Mouse (Mus musculus): ENCODE measurements around the gene Klf16. TPM values are rescaled to one million over a fixed set of nuclear protein-coding genes. Genes with fewer than 3 reads are reported as not detected.

The Klf16 gene
- polyA plus RNA-seq, 1 experiment from 2014 or later = 7.2 TPM

- Histone ChIP-seq H3K4me1 (ENCODE audit: insufficient read depth, low read depth, low read length) (no peaks in the 10 kb centered on the region), H3K9ac (replicated peaks; ENCODE audit: low read depth) (no peak overlapping the region), H3K27me3 (replicated peaks; ENCODE audit: insufficient read depth, low read length) (0 out of 2 replicates have a peak, but pooled peaks cover 3% of the 10 kb centered on the region), H3K4me3 (ENCODE audit: low read depth, low read length) (no peak overlapping the region), H3K9me3 (ENCODE audit: low read length) (no peaks in the 10 kb centered on the region), H3K36me3 (ENCODE audit: insufficient read depth, low read length) (no peaks in the 10 kb centered on the region), H3K4me2 (replicated peaks; ENCODE audit: low read depth, low read length) (no peak overlapping the region), H3K27ac (ENCODE audit: low read length) (no peak overlapping the region)
- 90% methylated on average over 11 of the region's 11 CpGs for WGBS
- no peak for ATAC-seq
- TF ChIP-seq CTCF (IDR thresholded peaks at IDR 0.05) = no peak
- DNase-seq (ENCODE audit: low spot score) = no peak
These were observed 44.3 kb downstream of the Klf16 start for GRCm38 (mm10) chr10:80532783-80533182.

GRCm38 (mm10) chr10:80526172-80526571 is 50.9 kb downstream of the Klf16 start:
- WGBS = 24% methylated on average over 9 of the region's 9 CpGs
- Histone ChIP-seq H3K4me3 (ENCODE audit: low read depth, low read length) (no peak overlapping the region), H3K27me3 (replicated peaks; ENCODE audit: insufficient read depth, low read length) (no peaks in the 10 kb centered on the region), H3K4me1 (ENCODE audit: insufficient read depth, low read depth, low read length) (no peaks in the 10 kb centered on the region), H3K9me3 (ENCODE audit: low read length) (no peaks in the 10 kb centered on the region), H3K4me2 (replicated peaks; ENCODE audit: low read depth, low read length) (no peak overlapping the region), H3K9ac (replicated peaks; ENCODE audit: low read depth) (no peak overlapping the region), H3K27ac (ENCODE audit: low read length) (no peak overlapping the region), H3K36me3 (ENCODE audit: insufficient read depth, low read length) (no peaks in the 10 kb centered on the region)
- no peak for DNase-seq (ENCODE audit: low spot score)
- TF ChIP-seq CTCF (IDR thresholded peaks at IDR 0.05) = no peak
- TF ChIP-seq EP300 (IDR thresholded peaks at IDR 0.05) = no peak
- ATAC-seq = peak; percentile 41; the same call in 1 of the 2 replicates

GRCm38 (mm10) chr10:80523299-80523698 is 53.8 kb downstream of the Klf16 start:
- Histone ChIP-seq H3K4me1 (ENCODE audit: insufficient read depth, low read depth, low read length) (no peaks in the 10 kb centered on the region), H3K27ac (ENCODE audit: low read length) (no peak overlapping the region), H3K9me3 (ENCODE audit: low read length) (no peaks in the 10 kb centered on the region), H3K27me3 (replicated peaks; ENCODE audit: insufficient read depth, low read length) (no peaks in the 10 kb centered on the region), H3K4me3 (ENCODE audit: low read depth, low read length) (no peak overlapping the region), H3K4me2 (replicated peaks; ENCODE audit: low read depth, low read length) (no peak overlapping the region), H3K9ac (replicated peaks; ENCODE audit: low read depth) (no peak overlapping the region), H3K36me3 (ENCODE audit: insufficient read depth, low read length) (no peaks in the 10 kb centered on the region)
- ATAC-seq = no peak
- no peak for TF ChIP-seq EP300 (IDR thresholded peaks at IDR 0.05)
- peak; percentile 46 for TF ChIP-seq CTCF (IDR thresholded peaks at IDR 0.05)
- no peak for DNase-seq (ENCODE audit: low spot score)
- 91% methylated on average over 7 of the region's 7 CpGs for WGBS

GRCm38 (mm10) chr10:80519287-80519686 is 57.8 kb downstream of the Klf16 start:
- TF ChIP-seq EP300 (IDR thresholded peaks at IDR 0.05) (no peak), CTCF (IDR thresholded peaks at IDR 0.05) (peak; percentile 36)
- Histone ChIP-seq H3K4me3 (ENCODE audit: low read depth, low read length) (no peak overlapping the region), H3K9me3 (ENCODE audit: low read length) (no peaks in the 10 kb centered on the region), H3K9ac (replicated peaks; ENCODE audit: low read depth) (no peak overlapping the region), H3K4me1 (ENCODE audit: insufficient read depth, low read depth, low read length) (no peaks in the 10 kb centered on the region), H3K36me3 (ENCODE audit: insufficient read depth, low read length) (no peaks in the 10 kb centered on the region), H3K4me2 (replicated peaks; ENCODE audit: low read depth, low read length) (no peak overlapping the region), H3K27me3 (replicated peaks; ENCODE audit: insufficient read depth, low read length) (peaks cover 9% of the 10 kb centered on the region; the same call in 1 of the 2 replicates), H3K27ac (ENCODE audit: low read length) (no peak overlapping the region)
- WGBS = 78% methylated on average over 2 of the region's 2 CpGs
- ATAC-seq = no peak
- DNase-seq (ENCODE audit: low spot score) = no peak

Small RNA genes lying within 50 kb of the gene (microRNA-seq; reads per million reads assigned to microRNA genes)
- gene Mir6912 = not detected

Other genes with a start within 250 kb of the Klf16 start
- gene Pcsk4, start 247.8 kb downstream of the Klf16 start, polyA plus RNA-seq (2015; fragmentation: Nextera tagmentation; extraction: Ambion mirVana) = 3.4 and 3.7 TPM in 2 replicates
- 15.4 and 17.6 TPM in 2 replicates for gene Reep6, start 247.4 kb downstream of the Klf16 start, polyA plus RNA-seq (2015; fragmentation: Nextera tagmentation; extraction: Ambion mirVana)
- 6.4 and 7.3 TPM in 2 replicates for gene Adamtsl5, start 228.9 kb downstream of the Klf16 start, polyA plus RNA-seq (2015; fragmentation: Nextera tagmentation; extraction: Ambion mirVana)
- gene Plk5, start 220.9 kb downstream of the Klf16 start, polyA plus RNA-seq (2015; fragmentation: Nextera tagmentation; extraction: Ambion mirVana) = 1.00 and 1.0 TPM in 2 replicates
- gene Mex3d, start 189.7 kb downstream of the Klf16 start, polyA plus RNA-seq (2015; fragmentation: Nextera tagmentation; extraction: Ambion mirVana) = 6.0 and 6.3 TPM in 2 replicates
- 90.6 and 90.7 TPM in 2 replicates for gene Mbd3, start 177.8 kb downstream of the Klf16 start, polyA plus RNA-seq (2015; fragmentation: Nextera tagmentation; extraction: Ambion mirVana)
- 511 and 651 TPM in 2 replicates for gene Uqcr11, start 170.5 kb downstream of the Klf16 start, polyA plus RNA-seq (2015; fragmentation: Nextera tagmentation; extraction: Ambion mirVana)
- gene Tcf3, start 143.7 kb downstream of the Klf16 start, polyA plus RNA-seq (2015; fragmentation: Nextera tagmentation; extraction: Ambion mirVana) = 34.7 and 36.2 TPM in 2 replicates
- not detected in 2 replicates for gene Onecut3, start 82.5 kb downstream of the Klf16 start, polyA plus RNA-seq (2015; fragmentation: Nextera tagmentation; extraction: Ambion mirVana)
- gene Atp8b3, start 38.2 kb downstream of the Klf16 start, polyA plus RNA-seq (2015; fragmentation: Nextera tagmentation; extraction: Ambion mirVana) = 0.04 and 0.10 TPM in 2 replicates
- 12.9 TPM in 2 replicates for gene Rexo1, start 15.8 kb downstream of the Klf16 start, polyA plus RNA-seq (2015; fragmentation: Nextera tagmentation; extraction: Ambion mirVana)
- gene Abhd17a, start 13.0 kb upstream of the Klf16 start, polyA plus RNA-seq (2015; fragmentation: Nextera tagmentation; extraction: Ambion mirVana) = 105 and 106 TPM in 2 replicates
- gene Scamp4, start 25.6 kb upstream of the Klf16 start, polyA plus RNA-seq (2015; fragmentation: Nextera tagmentation; extraction: Ambion mirVana) = 56.9 and 59.3 TPM in 2 replicates
- 3.5 and 4.8 TPM in 2 replicates for gene Adat3, start 25.6 kb upstream of the Klf16 start, polyA plus RNA-seq (2015; fragmentation: Nextera tagmentation; extraction: Ambion mirVana)
- gene Gm49322, start 28.7 kb upstream of the Klf16 start, polyA plus RNA-seq (2015; fragmentation: Nextera tagmentation; extraction: Ambion mirVana) = 0.98 and 1.1 TPM in 2 replicates
- gene Csnk1g2, start 45.5 kb upstream of the Klf16 start, polyA plus RNA-seq (2015; fragmentation: Nextera tagmentation; extraction: Ambion mirVana) = 97.7 and 111 TPM in 2 replicates
- 41.7 and 42.9 TPM in 2 replicates for gene Btbd2, start 79.8 kb upstream of the Klf16 start, polyA plus RNA-seq (2015; fragmentation: Nextera tagmentation; extraction: Ambion mirVana)
- 92.2 and 103 TPM in 2 replicates for gene Mknk2, start 100.8 kb upstream of the Klf16 start, polyA plus RNA-seq (2015; fragmentation: Nextera tagmentation; extraction: Ambion mirVana)
- 32.6 and 37.0 TPM in 2 replicates for gene Mob3a, start 124.7 kb upstream of the Klf16 start, polyA plus RNA-seq (2015; fragmentation: Nextera tagmentation; extraction: Ambion mirVana)
- gene Izumo4, start 124.9 kb upstream of the Klf16 start, polyA plus RNA-seq (2015; fragmentation: Nextera tagmentation; extraction: Ambion mirVana) = 28.7 and 28.8 TPM in 2 replicates
- 49.3 and 58.2 TPM in 2 replicates for gene Ap3d1, start 164.9 kb upstream of the Klf16 start, polyA plus RNA-seq (2015; fragmentation: Nextera tagmentation; extraction: Ambion mirVana)
- gene Dot1l, start 177.9 kb upstream of the Klf16 start, polyA plus RNA-seq (2015; fragmentation: Nextera tagmentation; extraction: Ambion mirVana) = 7.4 and 9.6 TPM in 2 replicates
- 27.0 and 29.4 TPM in 2 replicates for gene Sf3a2, start 220.9 kb upstream of the Klf16 start, polyA plus RNA-seq (2015; fragmentation: Nextera tagmentation; extraction: Ambion mirVana)
- 59.9 and 69.1 TPM in 2 replicates for gene Plekhj1, start 221.3 kb upstream of the Klf16 start, polyA plus RNA-seq (2015; fragmentation: Nextera tagmentation; extraction: Ambion mirVana)
- gene Amh, start 227.9 kb upstream of the Klf16 start, polyA plus RNA-seq (2015; fragmentation: Nextera tagmentation; extraction: Ambion mirVana) = 0.07 TPM in 1 of 2 replicates, not detected in the other
- gene Jsrp1, start 236.2 kb upstream of the Klf16 start, polyA plus RNA-seq (2015; fragmentation: Nextera tagmentation; extraction: Ambion mirVana) = 0.25 TPM in 1 of 2 replicates, not detected in the other
- gene Oaz1, start 249.3 kb upstream of the Klf16 start, polyA plus RNA-seq (2015; fragmentation: Nextera tagmentation; extraction: Ambion mirVana) = 1,344 and 1,416 TPM in 2 replicates

All from lung, postnatal 0 days (tissue).